1 mouse cellular context compared by ENCODE assay signal in the genomic region with DNA sequence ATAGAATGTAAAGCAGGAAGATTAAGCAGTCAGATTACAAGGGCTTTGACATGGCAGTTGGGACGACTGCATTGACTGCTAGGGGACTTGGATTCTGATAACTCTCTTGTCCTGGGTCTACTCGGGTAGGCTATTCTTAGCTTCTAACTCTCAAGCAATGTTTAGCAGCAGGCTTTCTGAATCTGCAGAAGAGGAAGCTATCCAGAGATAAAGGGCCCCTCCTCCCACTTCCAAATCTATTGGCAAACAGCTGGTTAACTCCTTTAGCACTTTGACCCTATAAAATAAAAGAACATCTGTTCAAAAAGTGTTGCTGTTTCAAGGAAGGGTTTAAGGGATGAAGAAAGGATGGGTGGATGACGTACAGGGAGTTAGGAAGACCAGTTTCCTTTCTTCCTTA.
TF ChIP-seq lines count a peak whose summit lies in the region.

No protein-coding gene starts in this region.

TF ChIP-seq in MEL, 35 proteins besides CTCF, POLR2A, EP300 and RAD21 (continued from another document):
- TF ChIP-seq MXI1 (IDR thresholded peaks at IDR 0.05; ENCODE audit: low read depth, low read length) (no peak), POLR2AphosphoS5 (IDR thresholded peaks at IDR 0.05; ENCODE audit: borderline replicate concordance, low read depth, low read length) (no peak), ELF1 (IDR thresholded peaks at IDR 0.05; ENCODE audit: low read depth, low read length) (no peak), USF2 (IDR thresholded peaks at IDR 0.05; ENCODE audit: borderline replicate concordance in 1 of 2, insufficient read depth in 1 of 2, low read depth in 1 of 2, low read length in 2 of 2) (no peak), GATA1 (IDR thresholded peaks at IDR 0.05; ENCODE audit: low read depth, low read length) (peak; percentile 75), MYB (IDR thresholded peaks at IDR 0.05; ENCODE audit: low read depth, low read length) (no peak), GABPA (IDR thresholded peaks at IDR 0.05; ENCODE audit: low read depth, low read length) (no peak), BHLHE40 (IDR thresholded peaks at IDR 0.05; ENCODE audit: borderline replicate concordance, low read depth, low read length) (no peak)
